Mouse (Mus musculus) E14TG2a.4 (cell line): ENCODE measurements around the gene Reps1.
"Not testable (repeated sequence)": the region's sequence is repeated elsewhere in the genome, so short reads cannot be mapped to it uniquely, and the experiment has no call there.

Experiments
- CTCF ChIP-seq: conservative IDR thresholded peaks from 2 replicates; pipeline ENCODE4 v1.5.1; 2014; ENCODE audit warnings: low read length
- NANOG ChIP-seq: IDR thresholded peaks from 2 replicates; pipeline ENCODE4 v1.6.1; 2014; ENCODE audit warnings: borderline replicate concordance, low read length, mixed read lengths

DNA sequence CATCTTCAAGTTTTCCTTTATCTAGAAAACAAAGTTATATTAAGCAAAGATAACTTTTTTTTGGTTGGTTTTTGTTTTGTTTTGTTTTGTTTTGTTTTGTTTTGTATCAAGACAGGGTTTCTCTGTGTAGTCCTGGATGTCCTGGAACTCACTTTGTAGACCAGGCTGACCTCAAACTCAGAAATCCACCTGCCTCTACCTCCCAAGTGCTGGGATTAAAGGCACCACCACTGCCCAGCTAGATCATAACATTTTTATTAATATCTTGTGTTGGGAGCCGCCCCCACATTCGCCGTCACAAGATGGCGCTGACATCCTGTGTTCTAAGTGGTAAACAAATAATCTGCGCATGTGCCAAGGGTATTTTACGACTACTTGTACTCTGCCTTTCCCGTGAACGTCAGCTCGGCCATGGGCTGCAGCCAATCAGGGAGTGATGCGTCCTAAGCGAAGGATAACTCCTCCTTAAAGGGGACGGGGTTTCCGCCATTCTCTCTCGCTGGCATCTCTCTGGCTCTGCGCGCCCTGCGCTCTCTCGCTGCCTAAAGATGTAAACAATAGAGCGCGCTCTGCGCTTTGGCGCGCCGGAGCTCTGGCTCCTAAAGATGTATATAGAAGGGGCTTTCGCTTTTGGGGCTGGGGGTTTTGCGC is 83.3 kb downstream of the Reps1 start:
- not testable (repeated sequence) for TF ChIP-seq CTCF, NANOG
